Mouse (Mus musculus) heart, embryonic 12.5 days (tissue): ENCODE results near the gene Ing1. TPM values are rescaled to one million over a fixed set of nuclear protein-coding genes. Genes with fewer than 3 reads are reported as not detected.
"Not testable (repeated sequence)": the region's sequence is repeated elsewhere in the genome, so short reads cannot be mapped to it uniquely, and the experiment has no call there.

Experiments used
- ATAC-seq: fragments of 200-750 bp; cut with Nextera tagmentation; 2 replicates; pipeline ENCODE4 v1.8.0; 2017; ENCODE audit warnings: moderate TSS enrichment, moderate library complexity; ENCODE audit not compliant: insufficient number of reproducible peaks, low FRiP score
- H3K27ac ChIP-seq: fragments of 300-500 bp; sonication (generic); 2 replicates; pipeline ENCODE4 v1.5.1; 2016; ENCODE audit warnings: mild to moderate bottlenecking, moderate library complexity; ENCODE audit not compliant: poor library complexity, severe bottlenecking
- H3K27me3 ChIP-seq: fragments of 300-500 bp; sonication (generic); replicated peaks from 2 replicates; pipeline ENCODE4 v1.6.1; 2016; ENCODE audit warnings: mild to moderate bottlenecking, moderate library complexity
- H3K36me3 ChIP-seq: fragments of 300-500 bp; sonication (generic); 2 replicates; pipeline ENCODE4 v1.6.1; 2016; ENCODE audit warnings: mild to moderate bottlenecking, moderate library complexity
- H3K4me1 ChIP-seq: fragments of 300-500 bp; sonication (generic); replicated peaks from 2 replicates; pipeline ENCODE4 v1.6.1; 2016; ENCODE audit warnings: mild to moderate bottlenecking
- H3K4me2 ChIP-seq: fragments of 300-500 bp; sonication (generic); 2 replicates; pipeline ENCODE4 v1.6.1; 2016; ENCODE audit warnings: mild to moderate bottlenecking, moderate library complexity
- H3K4me3 ChIP-seq: fragments of 300-500 bp; sonication (generic); 2 replicates; pipeline ENCODE4 v1.5.1; 2016; ENCODE audit warnings: mild to moderate bottlenecking
- H3K9ac ChIP-seq: fragments of 300-500 bp; sonication (generic); 2 replicates; pipeline ENCODE4 v1.6.1; 2016; ENCODE audit warnings: mild to moderate bottlenecking, moderate library complexity
- H3K9me3 ChIP-seq: fragments of 300-500 bp; sonication (generic); replicated peaks from 2 replicates; pipeline ENCODE4 v1.6.1; 2016; ENCODE audit warnings: mild to moderate bottlenecking, moderate library complexity
- WGBS: fragments of 180-500 bp; shearing (Covaris S2); methylation state at CpG from one replicate; pipeline ENCODE4 v1.1.7; 2016; 5-methylcytosine and 5-hydroxymethylcytosine counted together
- polyA plus RNA-seq: library from polyadenylated mRNA; unstranded; fragments of >200 nt; fragmentation: Nextera tagmentation; extraction: Ambion mirVana; gene quantifications from 2 replicates; pipeline ENCODE4 v1.2.1, GENCODE M21; 2016

The Ing1 gene
- polyA plus RNA-seq, 1 experiment from 2014 or later, result 25.2 TPM

DNA sequence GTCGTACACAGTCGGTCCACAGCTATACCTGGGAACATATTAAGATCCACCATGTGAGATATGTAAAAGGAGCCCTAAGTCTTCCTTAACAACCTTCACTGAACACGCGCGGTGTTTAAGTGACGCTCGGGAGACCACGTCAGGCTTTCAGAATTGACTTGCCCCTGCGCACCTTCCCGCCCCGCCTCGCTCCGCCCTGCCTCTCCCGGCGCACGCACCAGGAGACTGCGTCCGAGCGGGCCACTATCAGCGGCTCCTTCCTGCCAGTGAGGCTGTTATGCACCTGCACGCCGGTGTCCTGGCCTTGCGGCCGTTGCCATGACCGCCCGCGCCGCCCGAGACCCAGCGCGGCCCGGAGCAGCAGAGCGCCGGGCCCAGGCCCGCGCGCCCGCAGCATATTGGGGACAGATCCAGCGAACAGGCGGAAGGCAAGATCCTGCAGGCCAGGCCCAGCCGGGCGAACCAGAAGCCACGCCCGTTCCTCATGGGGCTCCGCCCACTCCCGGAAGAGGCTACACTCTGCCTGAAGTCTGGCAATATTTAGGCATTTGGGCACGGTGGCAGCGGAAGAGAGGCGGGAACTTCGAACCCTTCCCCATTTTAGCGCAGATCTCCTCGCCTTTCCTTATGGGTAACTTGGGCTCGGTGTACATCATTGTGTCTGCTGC lies 5.0 kb upstream of the Ing1 start, which contains the start of gene Cars2:
Cars2 (minus strand) TSS at position 503 of the 668 bp plus-strand sequence.
- no peaks in the 10 kb centered on the region for H3K9me3 ChIP-seq
- peak; percentile 79 for ATAC-seq
- WGBS, result under 1% methylated on average over 53 of the region's 53 CpGs

DNA sequence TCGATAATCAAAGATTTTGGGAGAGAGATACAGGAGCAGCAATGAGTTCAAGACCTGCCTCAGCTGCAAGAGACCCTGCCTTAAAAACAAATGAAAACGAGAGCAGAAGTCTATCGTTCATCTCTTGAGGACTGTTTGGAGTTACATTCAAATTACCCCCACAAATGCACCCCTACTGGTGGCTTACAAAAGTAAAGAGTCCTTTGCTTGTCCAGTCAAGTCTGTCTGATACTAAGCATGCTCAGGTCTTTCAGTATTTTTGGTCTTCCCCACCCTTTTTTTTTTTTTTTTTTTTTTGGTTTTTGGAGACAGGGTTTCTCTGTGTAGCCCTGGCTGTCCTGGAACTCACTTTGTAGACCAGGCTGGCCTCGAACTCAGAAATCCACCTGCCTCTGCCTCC lies 3.9 kb upstream of the Ing1 start:
- H3K27me3 ChIP-seq, H3K4me3 ChIP-seq, H3K27ac ChIP-seq, ATAC-seq, H3K36me3 ChIP-seq, H3K9ac ChIP-seq, H3K4me2 ChIP-seq, H3K9me3 ChIP-seq: not testable (repeated sequence)
- H3K4me1 ChIP-seq, result peaks cover 18% of the 10 kb centered on the region
- 77% methylated on average over 4 of the region's 4 CpGs for WGBS

More for the DNA sequence above, 5.0 kb upstream of the Ing1 start, which contains the start of gene Cars2:
- Histone ChIP-seq H3K36me3 (peaks cover 13% of the 10 kb centered on the region), H3K27ac (peak within 1 kb of the TSS; percentile 65), H3K27me3 (no peaks in the 10 kb centered on the region), H3K9ac (peak within 1 kb of the TSS; percentile 78), H3K4me3 (peak within 1 kb of the TSS; percentile 62), H3K4me2 (peak within 1 kb of the TSS; percentile 73), H3K4me1 (peaks cover 18% of the 10 kb centered on the region)

DNA sequence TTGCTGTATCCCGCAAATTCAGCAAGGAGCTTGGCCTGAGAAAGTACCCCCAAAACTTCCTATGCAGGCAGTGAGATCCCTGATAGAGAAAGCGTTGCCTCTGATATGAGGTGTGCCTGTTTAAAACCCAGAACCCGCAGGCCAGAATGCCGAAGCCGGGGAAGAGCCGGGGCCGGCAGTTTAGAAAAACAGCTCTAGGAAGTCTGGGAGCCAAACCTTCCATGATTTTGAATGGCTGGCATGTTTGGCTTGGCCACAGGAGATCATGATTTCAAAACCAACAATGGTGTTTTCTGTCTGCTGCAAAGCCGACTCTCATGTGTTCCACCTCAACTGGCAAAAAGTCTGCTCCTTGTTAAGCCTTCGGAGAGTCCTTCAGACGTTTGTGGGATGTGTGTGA lies 3.0 kb upstream of the Ing1 start:
- Histone ChIP-seq H3K4me2 (no peak overlapping the region), H3K27me3 (no peaks in the 10 kb centered on the region), H3K4me3 (no peak overlapping the region), H3K27ac (no peak overlapping the region), H3K4me1 (peaks cover 18% of the 10 kb centered on the region), H3K9me3 (no peaks in the 10 kb centered on the region), H3K36me3 (no peaks in the 10 kb centered on the region), H3K9ac (no peak overlapping the region)
- no peak for ATAC-seq
- 74% methylated on average over 10 of the region's 10 CpGs for WGBS

DNA sequence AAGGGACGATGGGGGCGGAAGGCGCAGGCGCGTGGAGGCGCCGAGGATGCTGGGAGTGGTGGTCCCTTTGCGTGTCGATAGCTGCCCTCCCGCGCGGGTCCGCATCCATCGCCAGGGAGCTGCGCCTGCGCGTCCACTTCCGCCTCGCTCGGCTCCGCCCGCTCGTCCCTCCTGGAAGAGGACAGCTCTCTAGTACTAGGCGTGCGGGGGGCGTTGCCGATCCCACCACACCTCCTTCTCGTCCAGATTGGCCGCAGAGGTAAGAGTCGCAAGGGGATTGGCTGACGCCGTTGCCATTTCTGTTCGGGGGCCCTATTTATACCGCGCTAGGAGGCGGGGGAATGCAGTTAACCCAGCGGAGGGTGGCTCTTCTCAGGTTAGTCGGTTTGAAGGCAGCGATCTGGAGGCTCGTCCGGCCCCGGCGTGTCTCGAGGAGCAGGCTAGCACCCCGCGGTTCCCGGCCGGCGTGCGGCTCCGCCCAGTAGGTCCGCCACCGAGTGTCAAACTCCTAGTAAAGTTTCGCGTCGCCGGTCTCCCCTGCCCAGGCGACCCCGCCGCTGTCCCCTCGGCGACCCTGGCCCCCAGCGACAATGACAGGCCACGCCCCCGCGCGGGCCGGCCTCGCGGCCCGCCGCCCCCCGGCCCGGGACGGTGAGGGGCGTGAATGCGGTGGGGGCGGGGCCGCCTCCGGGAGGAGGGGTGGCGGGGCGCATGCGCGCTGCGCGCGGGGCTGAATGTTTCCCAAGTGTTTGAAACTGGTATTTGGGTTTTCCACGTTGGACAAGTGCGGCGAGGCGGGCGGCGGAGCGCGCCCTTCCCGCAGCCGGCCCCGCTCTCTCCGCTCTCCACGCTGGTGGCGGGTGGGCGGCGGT lies 585 bp downstream of the Ing1 start:
- Histone ChIP-seq H3K27me3 (no peaks in the 10 kb centered on the region), H3K36me3 (no peaks in the 10 kb centered on the region), H3K9ac (peak overlapping the region; percentile 96), H3K4me3 (peak overlapping the region; percentile 73), H3K4me2 (peak overlapping the region; percentile 80), H3K4me1 (peaks cover 28% of the 10 kb centered on the region), H3K9me3 (no peaks in the 10 kb centered on the region), H3K27ac (peak overlapping the region; percentile 98)
- WGBS, result under 1% methylated on average over 102 of the region's 103 CpGs
- ATAC-seq, result peak; percentile 88

DNA sequence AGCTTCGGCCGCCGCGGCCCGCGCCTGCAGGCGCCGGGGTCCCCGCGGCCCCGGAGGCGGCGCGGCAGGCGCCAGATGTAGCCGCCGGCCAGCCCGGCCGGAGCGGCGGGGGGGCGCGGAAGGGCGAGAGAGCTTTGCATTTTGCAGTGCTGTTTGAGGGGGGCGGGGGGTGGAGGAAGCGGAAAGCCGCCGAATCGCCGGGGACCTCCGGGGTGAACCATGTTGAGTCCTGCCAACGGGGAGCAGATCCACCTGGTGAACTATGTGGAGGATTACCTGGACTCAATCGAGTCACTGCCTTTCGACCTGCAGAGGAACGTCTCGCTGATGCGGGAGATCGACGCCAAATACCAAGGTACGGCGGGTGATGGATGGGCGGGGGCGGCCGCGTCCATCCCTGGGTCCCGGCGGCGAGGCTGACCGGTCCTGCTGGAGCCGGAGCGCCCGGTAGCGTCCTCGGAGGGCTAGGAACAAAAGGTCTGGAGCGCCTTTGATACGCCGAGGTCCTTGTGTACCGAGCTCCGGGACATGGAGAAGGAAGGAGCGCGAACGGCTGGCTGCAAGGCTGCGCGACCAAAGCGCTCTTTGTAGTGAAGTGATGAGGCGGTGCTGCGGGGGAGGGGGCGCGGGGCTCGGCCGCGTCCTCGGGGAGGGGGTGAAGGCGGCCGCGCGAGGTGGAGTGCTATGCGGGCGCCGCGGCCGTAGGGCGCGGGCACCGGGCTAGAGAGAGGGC lies 1.5 kb downstream of the Ing1 start:
- Histone ChIP-seq H3K4me3 (peak overlapping the region; percentile 73), H3K9ac (peak overlapping the region; percentile 96), H3K27me3 (no peaks in the 10 kb centered on the region), H3K4me1 (peaks cover 24% of the 10 kb centered on the region), H3K9me3 (no peaks in the 10 kb centered on the region), H3K36me3 (peaks cover 8% of the 10 kb centered on the region), H3K4me2 (peak overlapping the region; percentile 80), H3K27ac (peak overlapping the region; percentile 98)
- no peak for ATAC-seq
- WGBS, result under 1% methylated on average over 81 of the region's 85 CpGs

DNA sequence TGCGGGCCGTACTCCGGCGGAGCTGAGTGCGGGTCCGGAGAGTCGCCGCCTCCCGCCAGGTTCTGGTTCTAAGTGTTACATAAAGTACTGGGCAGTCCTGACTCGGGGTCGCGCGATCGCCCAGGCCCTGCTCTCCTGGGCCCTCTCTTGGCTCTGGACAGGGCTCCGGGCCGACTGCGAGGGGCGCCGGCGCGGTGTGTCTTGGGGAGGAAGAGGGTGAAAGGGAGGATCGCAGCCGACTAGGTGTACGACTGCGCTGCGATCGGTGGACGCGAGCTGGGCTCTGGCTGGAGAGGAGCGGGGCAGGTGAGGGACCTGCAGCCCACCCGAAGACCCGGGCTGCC lies 2.0 kb downstream of the Ing1 start:
- peak overlapping the region; percentile 98 for H3K27ac ChIP-seq
- peak overlapping the region; percentile 96 for H3K9ac ChIP-seq
- ATAC-seq, result 0 out of 2 replicates have a peak, but pooled peaks have one; percentile 0
- peak overlapping the region; percentile 80 for H3K4me2 ChIP-seq
- H3K4me1 ChIP-seq, result peaks cover 24% of the 10 kb centered on the region
- peak overlapping the region; percentile 73 for H3K4me3 ChIP-seq
- no peaks in the 10 kb centered on the region for H3K9me3 ChIP-seq
- peaks cover 12% of the 10 kb centered on the region for H3K36me3 ChIP-seq
- no peaks in the 10 kb centered on the region for H3K27me3 ChIP-seq
- 0% methylated on average over 32 of the region's 32 CpGs for WGBS

DNA sequence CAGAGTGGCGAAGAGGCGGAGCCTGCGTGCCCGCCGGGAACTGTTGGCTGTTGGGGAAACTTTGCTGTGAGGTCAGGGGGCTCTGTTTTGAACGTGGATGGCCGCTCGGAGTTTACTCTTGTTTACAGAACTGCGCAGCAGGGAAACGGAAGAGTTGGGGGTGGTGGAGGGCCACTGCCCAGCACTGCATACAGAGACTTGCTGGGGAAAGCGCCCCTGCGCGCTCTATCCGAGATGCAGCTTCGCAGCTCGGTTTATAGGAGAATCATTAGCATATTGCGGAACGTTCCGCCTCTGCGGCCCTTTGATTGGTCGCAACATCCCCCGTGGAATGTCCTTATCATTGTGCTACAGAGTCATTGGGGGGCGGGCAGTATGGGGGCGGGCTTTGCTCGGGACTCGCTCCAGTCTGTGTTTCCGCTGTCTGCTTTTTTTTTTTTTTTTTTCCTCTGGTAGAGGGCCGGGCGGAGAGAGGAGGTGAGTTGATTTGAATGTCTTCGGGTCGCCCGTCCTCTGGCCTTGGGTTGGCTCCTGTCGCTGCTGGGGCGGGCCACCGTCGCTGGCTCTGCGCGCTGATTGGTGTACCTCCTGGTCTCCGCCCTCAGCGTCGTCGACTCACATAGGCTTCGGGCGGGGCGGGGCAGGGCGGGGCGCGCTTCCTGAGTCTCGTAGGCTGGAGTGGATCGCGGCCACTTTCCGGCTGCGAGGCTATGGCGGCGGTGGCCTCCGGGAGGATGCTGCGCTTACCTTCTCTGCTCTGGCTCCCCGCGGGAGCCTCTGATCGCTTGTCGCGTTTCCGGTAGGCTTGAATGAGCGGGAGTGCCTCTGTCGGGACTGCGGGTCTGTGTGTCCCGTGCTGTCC lies 2.6 kb downstream of the Ing1 start:
- Histone ChIP-seq H3K9ac (peak overlapping the region; percentile 96), H3K4me2 (peak overlapping the region; percentile 80), H3K27me3 (no peaks in the 10 kb centered on the region), H3K36me3 (peaks cover 12% of the 10 kb centered on the region), H3K9me3 (no peaks in the 10 kb centered on the region), H3K4me3 (peak overlapping the region; percentile 73), H3K27ac (peak overlapping the region; percentile 98), H3K4me1 (peaks cover 24% of the 10 kb centered on the region)
- peak; percentile 87 for ATAC-seq
- WGBS, result under 1% methylated on average over 67 of the region's 67 CpGs

DNA sequence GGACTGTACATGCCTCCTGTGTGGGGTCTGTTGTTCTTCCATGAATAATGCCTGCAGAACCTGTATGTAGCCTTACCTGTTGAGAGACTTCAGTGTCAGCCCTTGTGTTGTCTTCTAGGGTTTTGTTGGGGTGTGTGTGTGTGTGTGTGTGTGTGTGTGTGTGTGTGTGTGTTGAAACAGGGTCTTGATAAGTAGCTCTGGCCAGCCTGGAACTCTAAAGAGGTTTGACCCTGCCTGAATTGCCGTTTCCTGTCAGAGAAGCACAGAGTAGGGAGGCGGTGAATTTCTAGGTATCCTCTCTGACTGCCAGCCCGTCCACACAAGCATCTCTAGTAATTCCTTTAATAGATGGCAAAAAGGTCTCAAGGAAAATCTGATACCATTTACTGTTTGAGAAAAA lies 4.1 kb downstream of the Ing1 start:
- H3K4me2 ChIP-seq, result peak overlapping the region; percentile 75
- WGBS, result 58% methylated on average over 3 of the region's 3 CpGs
- peaks cover 19% of the 10 kb centered on the region for H3K4me1 ChIP-seq
- H3K4me3 ChIP-seq, result peak overlapping the region; percentile 68
- no peaks in the 10 kb centered on the region for H3K27me3 ChIP-seq
- no peak overlapping the region for H3K27ac ChIP-seq
- no peak for ATAC-seq
- H3K36me3 ChIP-seq, result peaks cover 25% of the 10 kb centered on the region
- H3K9ac ChIP-seq, result 0 out of 2 replicates have a peak overlapping the region, but pooled peaks have one; percentile 74
- no peaks in the 10 kb centered on the region for H3K9me3 ChIP-seq

DNA sequence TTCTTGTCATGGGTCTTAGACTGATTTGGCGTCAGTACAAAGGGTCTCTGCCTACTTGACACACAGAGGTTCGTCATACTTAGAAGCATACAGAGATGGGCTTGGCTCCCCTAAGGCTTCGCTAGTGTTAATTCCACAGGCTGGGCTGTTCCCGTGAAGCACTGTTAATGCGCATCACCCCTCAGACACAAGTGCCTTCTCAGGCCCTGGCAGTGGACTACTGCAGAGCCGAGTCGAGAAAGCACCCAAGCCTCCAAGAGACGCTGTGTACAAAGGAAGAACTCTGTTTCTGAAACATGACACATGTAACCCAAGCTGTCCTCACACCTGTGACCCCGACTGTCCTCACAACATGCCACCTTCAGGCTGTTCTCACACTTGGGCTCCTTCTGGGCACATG lies 4.8 kb downstream of the Ing1 start:
- H3K4me3 ChIP-seq, result no peak overlapping the region
- H3K9ac ChIP-seq, result 0 out of 2 replicates have a peak overlapping the region, but pooled peaks have one; percentile 7
- 85% methylated on average over 9 of the region's 9 CpGs for WGBS
- H3K36me3 ChIP-seq, result peaks cover 33% of the 10 kb centered on the region
- no peak overlapping the region for H3K4me2 ChIP-seq
- H3K4me1 ChIP-seq, result peaks cover 22% of the 10 kb centered on the region
- H3K27ac ChIP-seq, result no peak overlapping the region
- H3K9me3 ChIP-seq, result no peaks in the 10 kb centered on the region
- no peaks in the 10 kb centered on the region for H3K27me3 ChIP-seq
- no peak for ATAC-seq

DNA sequence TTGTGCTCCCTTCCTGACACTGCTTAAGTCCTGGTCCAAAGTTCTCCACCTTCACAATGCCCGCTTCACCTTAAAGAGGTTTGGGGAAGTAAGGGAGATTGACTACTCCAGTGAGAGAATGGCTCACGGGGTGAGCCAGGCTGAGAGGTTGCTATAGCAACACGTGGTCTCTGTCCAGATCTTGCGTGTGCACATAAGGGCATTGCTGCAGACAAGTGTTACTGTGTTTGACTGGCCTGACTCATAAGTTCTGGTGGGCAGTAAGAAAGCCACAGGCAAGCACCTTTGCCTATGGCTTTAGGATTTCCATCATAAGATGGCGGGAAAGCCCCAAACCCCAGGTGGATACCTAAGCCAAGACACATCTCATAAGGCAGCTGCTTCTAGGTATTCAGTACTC lies 8.9 kb downstream of the Ing1 start:
- no peak overlapping the region for H3K4me3 ChIP-seq
- no peak overlapping the region for H3K4me2 ChIP-seq
- H3K36me3 ChIP-seq, result peaks cover 57% of the 10 kb centered on the region
- H3K9ac ChIP-seq, result no peak overlapping the region
- no peaks in the 10 kb centered on the region for H3K27me3 ChIP-seq
- H3K27ac ChIP-seq, result no peak overlapping the region
- peaks cover 16% of the 10 kb centered on the region for H3K4me1 ChIP-seq
- H3K9me3 ChIP-seq, result no peaks in the 10 kb centered on the region
- 90% methylated on average over 5 of the region's 5 CpGs for WGBS
- no peak for ATAC-seq
